Mouse (Mus musculus) natural killer cell, adult 2 months (primary cell): ENCODE data around the gene Mvd.

Experiments
- DNase-seq, 2 experiments: peaks; one replicate each; pipeline ENCODE4 v3.0.0; 2022; ENCODE audit warnings: low spot score in 2 of 2

Gene Mvd

GRCm38 (mm10) chr8:122427607-122428006 lies 15.6 kb downstream of the Mvd start:
- no peak for DNase-seq

- DNase-seq = no peak
Measured at GRCm38 (mm10) chr8:122426145-122426544, 17.1 kb downstream of the Mvd start.

- no peak for DNase-seq
Measured at GRCm38 (mm10) chr8:122423659-122424058, 19.6 kb downstream of the Mvd start.

GRCm38 (mm10) chr8:122423217-122423616 lies 20.0 kb downstream of the Mvd start:
- DNase-seq = no peak

- DNase-seq = no peak
Measured at GRCm38 (mm10) chr8:122421376-122422070, 21.7 kb downstream of the Mvd start, which contains the start of gene Il17c. Gene Il17c, plus strand, starts transcription at chr8:122422020.

GRCm38 (mm10) chr8:122419881-122420555 lies 23.2 kb downstream of the Mvd start:
- DNase-seq = no peak

- DNase-seq = no peak
Measured at GRCm38 (mm10) chr8:122415554-122415953, 27.7 kb downstream of the Mvd start.

GRCm38 (mm10) chr8:122414311-122414710 lies 28.9 kb downstream of the Mvd start:
- no peak for DNase-seq

GRCm38 (mm10) chr8:122407678-122408077 lies 35.5 kb downstream of the Mvd start:
- DNase-seq = no peak

GRCm38 (mm10) chr8:122405146-122405805 lies 37.9 kb downstream of the Mvd start:
- DNase-seq = no peak

- no peak for DNase-seq
Measured at GRCm38 (mm10) chr8:122398186-122398585, 45.0 kb downstream of the Mvd start.

GRCm38 (mm10) chr8:122395291-122395690 lies 47.9 kb downstream of the Mvd start:
- no peak for DNase-seq

GRCm38 (mm10) chr8:122393717-122394116 lies 49.5 kb downstream of the Mvd start:
- DNase-seq = no peak

GRCm38 (mm10) chr8:122390758-122391157 lies 52.5 kb downstream of the Mvd start:
- DNase-seq = no peak

- DNase-seq = no peak
Measured at GRCm38 (mm10) chr8:122389357-122389756, 53.9 kb downstream of the Mvd start.
